Mouse (Mus musculus): ENCODE data around the gene Gpc5.

- TF ChIP-seq POLR2A (IDR thresholded peaks at IDR 0.05; ENCODE audit: borderline replicate concordance, insufficient read depth, low read length) (no peak), CTCF (IDR thresholded peaks at IDR 0.05; ENCODE audit: borderline replicate concordance, insufficient read depth, low read depth, low read length) (no peak)
Observed at GRCm38 (mm10) chr14:116551401-116551800, 1459.4 kb downstream of the Gpc5 start.
